Mouse (Mus musculus) forebrain, embryonic 16.5 days (tissue): ENCODE results near the gene Sacm1l. TPM values are rescaled to one million over a fixed set of nuclear protein-coding genes. Genes with fewer than 3 reads are reported as not detected.

Experiments used
- ATAC-seq: fragments of 200-750 bp; cut with Nextera tagmentation; 2 replicates; pipeline ENCODE4 v1.8.0; 2017; ENCODE audit warnings: mild to moderate bottlenecking, moderate library complexity
- H3K27ac ChIP-seq: fragments of 300-500 bp; sonication (generic); 2 replicates; pipeline ENCODE4 v1.5.1; 2014; ENCODE audit warnings: low read length, control low read depth
- H3K27me3 ChIP-seq: fragments of 300-500 bp; sonication (generic); replicated peaks from 2 replicates; pipeline ENCODE4 v1.6.1; 2014; ENCODE audit warnings: low read length; ENCODE audit not compliant: control insufficient read depth, insufficient read depth
- H3K36me3 ChIP-seq: fragments of 300-500 bp; sonication (generic); 2 replicates; pipeline ENCODE4 v1.6.1; 2014; ENCODE audit not compliant: control insufficient read depth, insufficient read depth
- H3K4me1 ChIP-seq: fragments of 300-500 bp; sonication (generic); replicated peaks from 2 replicates; pipeline ENCODE4 v1.6.1; 2014; ENCODE audit warnings: low read length; ENCODE audit not compliant: control insufficient read depth, insufficient read depth
- H3K4me2 ChIP-seq: fragments of 300-500 bp; sonication (generic); 2 replicates; pipeline ENCODE4 v1.6.1; 2014; ENCODE audit warnings: mild to moderate bottlenecking, low read length, control low read depth
- H3K4me3 ChIP-seq: fragments of 300-500 bp; sonication (generic); replicated peaks from 2 replicates; pipeline ENCODE4 v1.5.1; 2014; ENCODE audit warnings: mild to moderate bottlenecking, low read length, control low read depth
- H3K9ac ChIP-seq: fragments of 300-500 bp; sonication (generic); replicated peaks from 2 replicates; pipeline ENCODE4 v1.6.1; 2014; ENCODE audit warnings: low read depth, low read length, control low read depth
- H3K9me3 ChIP-seq: fragments of 300-500 bp; sonication (generic); 2 replicates; pipeline ENCODE4 v1.6.1; 2016; ENCODE audit warnings: low read length; ENCODE audit not compliant: control insufficient read depth
- WGBS: fragments of 180-500 bp; shearing (Covaris S2); extraction: QIAGEN DNeasy Blood & Tissue Kit; methylation state at CpG from one replicate; pipeline ENCODE4 v1.1.7; 2014; 5-methylcytosine and 5-hydroxymethylcytosine counted together
- polyA plus RNA-seq: library from polyadenylated mRNA; unstranded; fragments of >200 nt; fragmentation: Nextera tagmentation; extraction: Ambion mirVana; gene quantifications from 2 replicates; pipeline ENCODE4 v1.2.1, GENCODE M21; 2015

The Sacm1l gene
- polyA plus RNA-seq, 1 experiment from 2014 or later, result 54.2 TPM

GRCm38 (mm10) chr9:123531234-123531633 is 1.7 kb downstream of the Sacm1l start:
- no peak for ATAC-seq
- no peak overlapping the region for H3K27ac ChIP-seq
- H3K27me3 ChIP-seq, result no peaks in the 10 kb centered on the region
- peaks cover 20% of the 10 kb centered on the region for H3K4me1 ChIP-seq
- no peaks in the 10 kb centered on the region for H3K9me3 ChIP-seq
- H3K4me2 ChIP-seq, result peak overlapping the region; percentile 79
- H3K36me3 ChIP-seq, result no peaks in the 10 kb centered on the region; the same call in 1 of the 2 replicates
- no peak overlapping the region for H3K9ac ChIP-seq
- no peak overlapping the region for H3K4me3 ChIP-seq

DNA sequence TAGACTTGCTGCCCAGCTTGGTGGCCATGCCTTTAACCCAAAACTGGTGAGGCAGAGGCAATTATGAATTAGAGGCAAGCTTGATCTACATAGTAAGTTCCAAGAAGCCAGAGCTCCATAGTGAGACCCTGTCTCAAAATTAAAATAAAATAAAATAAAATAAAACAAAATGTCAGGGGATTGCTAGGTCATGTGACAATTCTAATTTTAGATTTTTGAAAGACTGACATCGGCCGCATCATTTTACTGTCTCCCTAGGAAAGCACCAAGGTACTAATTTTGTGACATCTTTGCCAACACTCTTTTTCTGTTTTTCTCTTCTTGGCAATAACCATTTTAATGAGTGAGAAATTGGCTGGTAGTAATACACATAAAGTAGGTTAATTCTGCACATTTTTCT is 7.1 kb downstream of the Sacm1l start:
- ATAC-seq, result no peak
- H3K9me3 ChIP-seq, result no peaks in the 10 kb centered on the region

GRCm38 (mm10) chr9:123538189-123538588 is 8.6 kb downstream of the Sacm1l start:
- H3K36me3 ChIP-seq, result no peaks in the 10 kb centered on the region; the same call in 1 of the 2 replicates
- no peak for ATAC-seq
- no peak overlapping the region for H3K4me3 ChIP-seq
- H3K27me3 ChIP-seq, result no peaks in the 10 kb centered on the region
- no peak overlapping the region for H3K9ac ChIP-seq
- H3K4me1 ChIP-seq, result peaks cover 11% of the 10 kb centered on the region
- 74% methylated on average over 4 of the region's 4 CpGs for WGBS
- H3K4me2 ChIP-seq, result no peak overlapping the region
- no peak overlapping the region for H3K27ac ChIP-seq
- no peaks in the 10 kb centered on the region for H3K9me3 ChIP-seq

More for the DNA sequence above, 7.1 kb downstream of the Sacm1l start:
- Histone ChIP-seq H3K36me3 (no peaks in the 10 kb centered on the region; the same call in 1 of the 2 replicates), H3K4me2 (no peak overlapping the region), H3K9ac (no peak overlapping the region), H3K27me3 (no peaks in the 10 kb centered on the region), H3K27ac (no peak overlapping the region), H3K4me3 (no peak overlapping the region), H3K4me1 (peaks cover 9% of the 10 kb centered on the region)
- 89% methylated on average over 2 of the region's 2 CpGs for WGBS

- 20% methylated on average over 1 of the region's 1 CpGs for WGBS
- Histone ChIP-seq H3K4me2 (no peak overlapping the region), H3K27ac (no peak overlapping the region), H3K4me3 (no peak overlapping the region), H3K4me1 (peaks cover 11% of the 10 kb centered on the region), H3K36me3 (no peaks in the 10 kb centered on the region; the same call in 1 of the 2 replicates), H3K27me3 (no peaks in the 10 kb centered on the region), H3K9me3 (no peaks in the 10 kb centered on the region), H3K9ac (no peak overlapping the region)
- ATAC-seq, result no peak
Measured at GRCm38 (mm10) chr9:123539093-123539492, 9.5 kb downstream of the Sacm1l start.

DNA sequence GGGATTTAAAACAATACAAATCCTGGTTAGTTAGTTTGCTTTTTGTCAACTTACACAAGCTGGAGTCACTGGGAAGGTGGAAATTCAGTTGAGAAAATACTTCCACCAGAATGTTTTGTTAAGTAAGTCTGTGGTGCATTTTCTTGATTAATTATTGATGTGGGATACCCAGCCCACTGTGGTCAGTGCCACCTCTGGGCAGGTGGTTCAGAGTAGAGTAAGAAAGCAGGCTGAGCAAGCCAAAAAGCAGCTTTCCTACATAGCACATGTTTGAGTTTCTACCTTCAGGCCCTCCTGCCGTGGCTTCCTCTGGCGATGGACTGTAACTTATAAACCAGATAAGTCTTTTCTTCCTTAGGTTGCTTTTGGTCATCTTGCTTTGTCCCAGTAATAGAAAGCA is 10.3 kb downstream of the Sacm1l start:
- Histone ChIP-seq H3K4me2 (no peak overlapping the region), H3K9ac (no peak overlapping the region), H3K4me3 (no peak overlapping the region), H3K9me3 (no peaks in the 10 kb centered on the region), H3K27ac (no peak overlapping the region), H3K27me3 (no peaks in the 10 kb centered on the region), H3K36me3 (no peaks in the 10 kb centered on the region; the same call in 1 of the 2 replicates), H3K4me1 (peaks cover 11% of the 10 kb centered on the region)
- WGBS, result 94% methylated on average over 2 of the region's 2 CpGs
- ATAC-seq, result no peak

DNA sequence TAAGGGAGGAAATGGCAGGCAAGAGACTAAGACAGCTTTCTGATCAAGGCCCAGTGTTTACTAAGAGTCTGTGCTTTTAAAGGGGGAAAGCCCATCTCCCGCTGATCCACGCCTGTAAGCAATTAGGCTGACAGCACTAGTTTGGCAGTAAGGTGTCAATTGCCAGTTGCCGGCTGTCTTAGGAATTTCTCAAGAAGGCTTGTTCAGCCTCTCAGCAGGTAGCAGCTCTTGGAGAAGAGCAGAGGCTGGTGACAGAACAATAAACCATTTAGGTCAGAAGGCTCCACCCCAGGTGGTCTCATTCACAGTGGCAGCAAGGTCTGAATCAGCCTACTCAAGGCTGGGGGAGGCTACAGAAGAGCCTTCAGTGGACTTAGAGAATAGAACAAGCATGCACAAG is 25.0 kb downstream of the Sacm1l start:
- WGBS, result 4% methylated on average over 3 of the region's 3 CpGs
- Histone ChIP-seq H3K4me3 (no peak overlapping the region), H3K4me1 (no peaks in the 10 kb centered on the region), H3K9me3 (no peaks in the 10 kb centered on the region), H3K27me3 (no peaks in the 10 kb centered on the region), H3K9ac (no peak overlapping the region), H3K4me2 (no peak overlapping the region), H3K27ac (no peak overlapping the region), H3K36me3 (peaks cover 14% of the 10 kb centered on the region; the same call in 1 of the 2 replicates)
- ATAC-seq, result no peak

DNA sequence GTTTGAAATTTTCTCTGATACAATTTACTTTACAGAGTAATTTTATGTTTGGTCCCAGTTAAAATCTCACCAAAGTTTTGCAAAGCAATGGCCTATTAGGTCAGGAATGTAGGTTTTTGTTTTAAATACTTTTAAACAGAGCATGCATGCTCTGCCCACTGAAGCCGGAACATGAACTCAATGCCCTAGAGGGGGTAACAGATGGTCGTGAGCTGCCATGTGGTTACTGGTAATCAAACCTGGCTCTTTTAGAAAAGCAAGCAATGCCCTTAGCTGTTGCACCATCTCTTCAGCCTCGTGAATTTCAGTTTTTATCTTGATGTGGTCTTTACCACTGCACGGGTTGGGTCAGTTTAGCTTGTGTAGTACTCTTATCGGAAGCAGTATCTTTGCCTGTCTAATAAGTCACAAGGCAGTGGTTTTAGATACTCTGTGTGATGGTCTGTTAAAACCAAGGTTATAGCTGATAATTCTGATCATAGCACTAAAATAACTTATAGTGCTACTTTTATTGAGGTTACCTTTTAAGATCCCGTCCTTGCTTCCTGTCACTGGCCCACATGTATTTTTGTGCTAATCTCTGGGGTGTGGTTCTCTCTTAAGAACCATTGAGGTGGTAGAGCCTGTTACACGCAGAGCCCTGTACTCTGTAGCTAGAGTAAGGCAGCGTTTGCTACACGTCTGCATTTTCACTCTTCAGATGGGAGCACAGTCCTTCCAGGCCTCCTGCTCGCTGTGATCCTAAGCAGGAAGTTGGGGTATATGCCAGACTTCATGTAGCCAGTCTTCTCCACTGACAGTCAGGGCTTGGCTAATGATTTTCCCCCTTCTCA is 48.0 kb downstream of the Sacm1l start:
- Histone ChIP-seq H3K36me3 (peaks cover 7% of the 10 kb centered on the region), H3K27me3 (no peaks in the 10 kb centered on the region), H3K27ac (no peak overlapping the region), H3K4me3 (no peak overlapping the region), H3K9me3 (no peaks in the 10 kb centered on the region), H3K4me2 (no peak overlapping the region), H3K4me1 (no peaks in the 10 kb centered on the region), H3K9ac (no peak overlapping the region)
- WGBS, result 88% methylated on average over 10 of the region's 10 CpGs
- ATAC-seq, result no peak

DNA sequence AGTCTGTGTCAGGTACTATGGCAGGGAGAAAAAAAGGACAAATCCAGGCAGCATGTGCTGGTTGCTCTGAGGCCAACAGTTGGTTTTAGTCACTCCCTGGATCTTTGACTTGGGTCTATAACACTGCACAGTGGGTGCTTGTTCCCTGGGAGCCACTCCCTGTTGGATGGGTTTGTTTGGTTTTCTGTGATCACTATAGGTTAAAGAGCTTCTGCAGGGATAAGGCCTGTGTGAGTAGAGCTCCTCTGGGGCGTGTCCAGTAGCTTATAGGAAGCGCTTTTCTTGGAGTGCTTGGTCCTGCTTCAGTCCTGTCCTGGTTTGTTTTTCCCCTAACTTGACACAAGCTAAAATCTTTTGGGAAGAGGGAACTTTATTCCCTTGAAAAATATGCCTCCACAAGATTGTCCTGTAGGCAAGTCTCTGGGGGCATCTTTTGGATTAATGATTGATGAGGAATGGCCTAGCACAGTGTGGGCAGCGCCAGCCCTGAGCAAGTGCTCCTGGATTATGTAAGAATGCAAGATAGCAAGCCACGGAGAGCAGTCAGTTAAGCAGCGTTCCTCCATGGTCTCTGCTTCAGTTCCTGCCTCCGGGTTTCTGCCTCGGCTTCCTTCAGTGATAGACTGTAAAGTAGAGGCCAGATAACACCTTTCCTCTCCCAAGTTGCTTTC is 59.8 kb downstream of the Sacm1l start:
- no peaks in the 10 kb centered on the region for H3K27me3 ChIP-seq
- H3K9ac ChIP-seq, result no peak overlapping the region
- H3K4me3 ChIP-seq, result no peak overlapping the region
- H3K4me1 ChIP-seq, result no peaks in the 10 kb centered on the region
- no peaks in the 10 kb centered on the region for H3K9me3 ChIP-seq
- peaks cover 20% of the 10 kb centered on the region for H3K36me3 ChIP-seq
- no peak overlapping the region for H3K4me2 ChIP-seq
- WGBS, result 92% methylated on average over 7 of the region's 7 CpGs
- no peak for ATAC-seq
- H3K27ac ChIP-seq, result no peak overlapping the region

GRCm38 (mm10) chr9:123595194-123595593 is 65.6 kb downstream of the Sacm1l start:
- Histone ChIP-seq H3K9me3 (no peaks in the 10 kb centered on the region), H3K4me2 (no peak overlapping the region), H3K36me3 (peaks cover 11% of the 10 kb centered on the region), H3K27ac (no peak overlapping the region), H3K4me3 (no peak overlapping the region), H3K27me3 (no peaks in the 10 kb centered on the region), H3K9ac (no peak overlapping the region), H3K4me1 (no peaks in the 10 kb centered on the region)
- 93% methylated on average over 4 of the region's 4 CpGs for WGBS
- no peak for ATAC-seq
